In genomic region chr16:14059869-14060268, GRCm38 (mm10) we compare ENCODE assay signal across 22 mouse cellular contexts.
"Had no signal": no experiment of that assay in that cellular context is flagged by ENCODE, and none has a peak within 500 bp of the region (broad histone marks: within the 10 kb centered on the region; RNA-seq: fewer than 3 reads in every experiment).

No protein-coding gene starts in this region.

- H3K4me2 ChIP-seq: lung, embryonic 15.5 days; midbrain, embryonic 12.5 days; neural tube, embryonic 13.5 days; neural tube, embryonic 15.5 days; stomach, embryonic 15.5 days had no signal

- H3K27me3 ChIP-seq: lung, embryonic 15.5 days; midbrain, embryonic 12.5 days; neural tube, embryonic 13.5 days; neural tube, embryonic 15.5 days; stomach, embryonic 15.5 days had no signal

- H3K9ac ChIP-seq: lung, embryonic 15.5 days; midbrain, embryonic 12.5 days; neural tube, embryonic 13.5 days; neural tube, embryonic 15.5 days; stomach, embryonic 15.5 days had no signal

- H3K4me3 ChIP-seq: lung, embryonic 15.5 days; megakaryocyte, embryonic 14.5 days; midbrain, embryonic 12.5 days; myocyte; neural tube, embryonic 13.5 days; neural tube, embryonic 15.5 days; stomach, embryonic 15.5 days had no signal

- H3K4me1 ChIP-seq: lung, embryonic 15.5 days; megakaryocyte, embryonic 14.5 days; stomach, embryonic 15.5 days had no signal

- H3K27ac ChIP-seq: lung, embryonic 15.5 days; macrophage; midbrain, embryonic 12.5 days; neural tube, embryonic 13.5 days; neural tube, embryonic 15.5 days; stomach, embryonic 15.5 days; stomach, postnatal 0 days had no signal

- DNase-seq: lung, adult 2 months; lung, postnatal 14 days; lung, postnatal 36 days; midbrain, embryonic 14.5 days; retina, postnatal 1 day; right cerebral cortex, adult 18-20 months; right cerebral cortex, postnatal 25 days; right cerebral cortex, postnatal 4 days; thymus, adult 2 months; thymus, postnatal 25 days; thymus, postnatal 4 days had no signal

- ATAC-seq: lung, postnatal 0 days; midbrain, embryonic 16.5 days had no signal

- H3K36me3 ChIP-seq: lung, embryonic 15.5 days; midbrain, embryonic 12.5 days; neural tube, embryonic 13.5 days; stomach, embryonic 15.5 days had no signal

- H3K9me3 ChIP-seq: lung, embryonic 15.5 days; megakaryocyte, embryonic 14.5 days; midbrain, embryonic 12.5 days; neural tube, embryonic 13.5 days; neural tube, embryonic 15.5 days; stomach, embryonic 15.5 days had no signal
